Mouse (Mus musculus): ENCODE results near the gene Asic2. TPM values are rescaled to one million over a fixed set of nuclear protein-coding genes. Genes with fewer than 3 reads are reported as not detected.
A peak's percentile ranks its signal among the peaks of the same experiment; 100 is the strongest.

Gene Asic2
- polyA plus RNA-seq, 1 experiment from 2014 or later: 13.9 TPM

DNA sequence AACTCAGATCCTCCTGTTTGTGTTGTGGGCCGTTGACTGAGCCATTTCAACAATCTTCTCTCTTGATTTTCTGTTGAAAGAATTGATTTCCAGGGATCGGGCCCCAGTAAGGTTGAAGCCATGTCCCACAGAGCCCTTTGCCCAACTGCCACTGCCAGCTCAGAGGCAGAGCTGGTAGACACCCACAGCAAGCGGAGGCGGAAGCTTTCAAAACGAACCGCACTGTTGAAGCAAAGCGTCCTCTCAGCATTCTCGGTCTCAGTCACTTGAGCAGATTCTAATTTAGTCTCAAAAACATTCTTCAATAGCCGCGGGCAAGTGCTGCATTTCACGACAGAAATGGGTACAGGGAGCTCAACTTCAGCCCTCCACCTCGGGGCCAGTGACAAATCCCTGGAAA, 958.9 kb downstream of the Asic2 start:
- H3K27ac ChIP-seq: no peak overlapping the region
- H3K9ac ChIP-seq: no peak overlapping the region
- 92% methylated on average over 12 of the region's 12 CpGs for WGBS
- H3K27me3 ChIP-seq (replicated peaks): no peaks in the 10 kb centered on the region
- no peak overlapping the region for H3K4me2 ChIP-seq
- no peaks in the 10 kb centered on the region for H3K9me3 ChIP-seq
- H3K4me3 ChIP-seq: no peak overlapping the region
- no peaks in the 10 kb centered on the region for H3K4me1 ChIP-seq
- no peak for ATAC-seq (replicated peaks)
- no peaks in the 10 kb centered on the region for H3K36me3 ChIP-seq (replicated peaks)

DNA sequence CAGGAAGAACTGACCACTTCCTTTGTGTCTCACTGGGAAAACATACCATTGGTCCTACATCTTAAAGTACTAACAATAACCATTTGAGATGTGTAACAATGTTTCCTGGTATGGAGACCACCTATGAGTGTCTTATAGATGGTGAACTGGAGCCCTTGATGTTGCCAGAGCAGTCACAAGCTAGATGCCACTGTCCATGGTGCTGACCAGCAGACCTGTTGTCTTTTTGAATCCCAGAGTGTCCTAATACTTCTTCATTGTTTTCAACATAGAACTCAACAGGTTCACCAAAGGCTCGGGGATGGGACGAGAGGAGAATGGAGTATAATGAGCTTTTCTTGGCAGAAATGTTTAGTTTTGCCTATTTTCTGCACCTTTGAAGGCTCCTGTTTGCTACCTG, 962.4 kb downstream of the Asic2 start:
- ATAC-seq (replicated peaks): no peak
- Histone ChIP-seq H3K9ac (no peak overlapping the region), H3K27ac (no peak overlapping the region), H3K27me3 (replicated peaks) (no peaks in the 10 kb centered on the region), H3K36me3 (replicated peaks) (no peaks in the 10 kb centered on the region), H3K9me3 (no peaks in the 10 kb centered on the region), H3K4me2 (no peak overlapping the region), H3K4me1 (peaks cover 4% of the 10 kb centered on the region), H3K4me3 (no peak overlapping the region)
- 76% methylated on average over 2 of the region's 2 CpGs for WGBS

DNA sequence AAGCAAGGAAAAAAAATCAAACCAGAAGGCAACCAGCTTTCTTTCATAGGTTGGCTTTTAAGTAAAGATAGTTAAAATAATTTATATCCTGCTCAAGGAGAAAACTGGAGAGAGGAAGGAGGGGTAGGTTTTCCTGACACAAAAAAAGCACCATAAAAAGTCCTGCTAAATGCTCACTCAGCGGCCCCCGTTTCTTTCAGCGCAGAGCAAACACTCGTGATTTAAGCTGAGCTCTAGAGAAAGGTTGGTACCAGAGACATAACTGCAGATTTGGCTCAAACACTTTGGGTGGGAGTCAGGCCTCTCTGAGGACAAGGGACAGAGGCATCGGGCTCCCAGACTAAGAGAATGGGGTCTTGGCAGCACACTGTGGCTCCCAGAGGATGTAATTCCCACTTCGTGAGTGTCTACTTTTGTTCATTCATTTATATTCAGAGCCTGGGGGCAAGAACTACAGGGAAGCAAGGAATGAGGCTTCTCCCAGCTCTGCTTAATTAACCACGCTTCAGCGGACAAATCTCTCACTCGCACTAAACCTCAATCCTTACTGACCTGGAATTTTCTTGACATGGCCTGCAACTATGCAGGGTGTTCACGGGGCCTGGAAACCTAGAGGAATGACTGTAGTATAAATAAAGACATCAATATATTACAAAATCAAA, 965.4 kb downstream of the Asic2 start:
- H3K27ac ChIP-seq: no peak overlapping the region; the same call in 1 of the 2 replicates
- 36% methylated on average over 10 of the region's 10 CpGs for WGBS
- H3K9ac ChIP-seq: no peak overlapping the region
- ATAC-seq (replicated peaks): no peak
- H3K4me2 ChIP-seq: no peak overlapping the region
- H3K4me3 ChIP-seq: no peak overlapping the region
- no peaks in the 10 kb centered on the region for H3K27me3 ChIP-seq (replicated peaks)
- H3K36me3 ChIP-seq (replicated peaks): no peaks in the 10 kb centered on the region
- H3K9me3 ChIP-seq: no peaks in the 10 kb centered on the region
- H3K4me1 ChIP-seq: peaks cover 4% of the 10 kb centered on the region

DNA sequence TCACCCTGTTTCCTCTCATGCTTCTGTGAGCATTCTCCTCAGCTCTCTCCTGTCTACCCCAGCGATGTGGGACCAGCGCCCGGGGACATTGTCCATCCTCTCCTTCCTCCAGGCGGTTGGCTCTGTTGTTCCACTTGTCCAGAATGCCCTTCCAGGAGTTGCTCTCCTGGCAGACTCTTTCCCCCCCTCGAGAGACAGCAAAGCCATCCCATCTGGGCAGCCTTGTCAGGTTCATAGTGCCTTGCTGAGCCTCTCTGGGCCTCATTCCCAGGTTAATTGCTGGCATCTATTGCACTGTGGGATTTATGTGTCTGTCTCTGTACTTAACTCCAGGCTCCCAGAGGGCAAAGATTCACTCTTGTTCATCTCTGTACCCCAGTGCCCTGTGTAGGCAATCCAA, 972.6 kb downstream of the Asic2 start:
- H3K9me3 ChIP-seq: no peaks in the 10 kb centered on the region
- 90% methylated on average over 5 of the region's 5 CpGs for WGBS
- no peaks in the 10 kb centered on the region for H3K4me1 ChIP-seq
- H3K4me3 ChIP-seq: no peak overlapping the region
- no peak overlapping the region for H3K9ac ChIP-seq
- H3K4me2 ChIP-seq: no peak overlapping the region
- ATAC-seq (replicated peaks): no peak
- no peak overlapping the region for H3K27ac ChIP-seq
- H3K36me3 ChIP-seq (replicated peaks): no peaks in the 10 kb centered on the region
- H3K27me3 ChIP-seq (replicated peaks): no peaks in the 10 kb centered on the region

DNA sequence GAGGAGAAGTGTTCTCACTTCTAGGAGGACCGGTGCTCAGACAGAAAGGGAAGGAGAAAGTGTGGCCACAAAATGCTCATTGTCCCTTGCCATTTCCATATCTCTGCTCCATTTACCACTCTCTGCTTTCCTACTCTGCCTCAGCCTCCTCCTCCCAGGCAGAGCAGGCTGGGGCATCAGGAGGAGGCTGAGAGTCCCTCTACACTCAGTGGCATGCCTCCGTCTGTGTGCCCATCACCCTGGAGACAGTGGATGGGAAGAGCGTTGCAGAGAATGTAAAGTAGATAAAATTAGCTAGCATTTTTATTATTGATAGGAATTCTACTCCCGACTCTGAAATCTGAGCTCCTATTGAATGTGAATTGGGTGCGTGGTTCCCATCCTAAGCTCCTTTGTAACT, 984.7 kb downstream of the Asic2 start:
- Histone ChIP-seq H3K36me3 (replicated peaks) (no peaks in the 10 kb centered on the region), H3K9me3 (no peaks in the 10 kb centered on the region), H3K4me3 (no peak overlapping the region), H3K4me1 (peaks cover 2% of the 10 kb centered on the region; the same call in 1 of the 2 replicates), H3K9ac (no peak overlapping the region), H3K4me2 (no peak overlapping the region), H3K27me3 (replicated peaks) (no peaks in the 10 kb centered on the region), H3K27ac (no peak overlapping the region)
- WGBS: 44% methylated on average over 5 of the region's 5 CpGs
- ATAC-seq (replicated peaks): no peak

DNA sequence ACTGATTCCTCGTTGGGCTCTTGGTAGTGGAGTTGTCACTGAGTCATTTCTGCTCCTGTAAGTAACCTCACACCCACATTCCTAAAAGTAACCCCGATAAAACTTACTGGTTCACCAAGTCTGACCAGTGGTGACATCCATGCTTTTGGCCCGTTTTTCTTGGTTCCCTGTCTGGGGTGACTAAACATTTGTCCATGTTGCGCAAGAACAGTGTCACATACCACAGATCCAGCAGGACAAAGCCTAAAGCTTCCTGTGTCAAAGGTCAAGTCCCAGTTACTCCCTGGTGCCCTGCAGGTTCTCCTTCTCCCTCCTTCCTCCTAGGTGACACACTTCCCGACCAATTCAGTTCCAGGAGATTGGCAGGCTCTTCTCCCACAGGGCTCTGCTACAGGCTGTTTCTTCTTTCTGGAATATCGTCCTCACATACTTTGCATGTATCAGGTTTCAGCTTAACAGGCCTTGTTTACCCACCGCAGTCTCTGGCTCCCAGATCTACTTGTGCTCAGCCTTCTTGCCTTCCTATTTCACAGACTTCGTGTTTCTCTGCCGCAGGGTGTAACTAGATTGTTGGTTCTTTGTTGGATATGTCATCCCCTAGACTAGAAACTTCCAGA, 991.9 kb downstream of the Asic2 start:
- H3K36me3 ChIP-seq (replicated peaks): no peaks in the 10 kb centered on the region
- no peak overlapping the region for H3K4me3 ChIP-seq
- no peak overlapping the region for H3K27ac ChIP-seq
- no peaks in the 10 kb centered on the region for H3K4me1 ChIP-seq
- ATAC-seq (replicated peaks): no peak
- no peaks in the 10 kb centered on the region for H3K9me3 ChIP-seq
- H3K9ac ChIP-seq: no peak overlapping the region
- H3K4me2 ChIP-seq: no peak overlapping the region
- H3K27me3 ChIP-seq (replicated peaks): no peaks in the 10 kb centered on the region
- 73% methylated on average over 9 of the region's 9 CpGs for WGBS

DNA sequence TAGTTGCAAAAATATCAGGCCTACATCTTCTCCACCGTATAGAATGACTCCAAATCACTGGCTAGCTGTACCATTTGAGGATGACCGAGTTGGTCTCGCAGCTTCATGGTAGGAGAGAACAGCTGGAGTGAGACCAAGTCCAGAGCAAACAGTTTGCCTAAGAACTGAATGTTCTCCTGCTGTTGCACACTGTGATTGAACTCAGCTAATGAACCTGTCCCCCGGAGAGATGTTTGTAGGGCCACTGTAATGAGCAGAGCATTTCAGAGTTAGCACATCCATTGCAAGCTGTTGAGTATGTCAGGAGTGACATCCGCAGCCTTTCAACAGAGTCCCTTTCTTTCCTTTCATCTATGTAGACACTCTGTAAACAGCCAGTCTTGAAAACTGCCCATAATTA, 993.6 kb downstream of the Asic2 start:
- Histone ChIP-seq H3K27me3 (replicated peaks) (no peaks in the 10 kb centered on the region), H3K9me3 (no peaks in the 10 kb centered on the region), H3K4me3 (no peak overlapping the region), H3K4me1 (no peaks in the 10 kb centered on the region), H3K36me3 (replicated peaks) (no peaks in the 10 kb centered on the region), H3K9ac (no peak overlapping the region), H3K27ac (no peak overlapping the region), H3K4me2 (no peak overlapping the region)
- ATAC-seq (replicated peaks): no peak
- whole genome bisulfite sequencing: 81% methylated on average over 5 of the region's 5 CpGs

DNA sequence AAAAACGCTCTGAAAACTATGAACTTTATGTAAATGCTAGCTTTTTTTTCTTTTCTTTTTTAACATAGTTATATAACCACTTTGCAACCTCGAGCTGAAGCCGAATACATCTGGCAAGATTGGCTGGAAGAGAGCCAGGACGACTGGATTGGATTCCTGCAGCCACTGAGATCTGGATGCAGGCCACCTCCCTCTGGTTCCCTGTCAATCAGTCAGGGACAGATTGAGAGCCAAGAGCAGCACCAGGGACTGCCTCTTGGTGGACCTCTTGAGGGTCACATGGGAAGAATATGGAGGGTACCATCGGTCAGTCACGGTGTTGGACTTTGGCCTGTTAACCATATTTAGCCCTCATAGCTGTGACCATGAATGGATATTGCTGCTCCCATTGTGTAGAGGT, 994.3 kb downstream of the Asic2 start:
- WGBS: 71% methylated on average over 6 of the region's 6 CpGs
- H3K9me3 ChIP-seq: no peaks in the 10 kb centered on the region
- no peak overlapping the region for H3K4me3 ChIP-seq
- H3K27me3 ChIP-seq (replicated peaks): no peaks in the 10 kb centered on the region
- H3K27ac ChIP-seq: no peak overlapping the region
- H3K4me2 ChIP-seq: no peak overlapping the region
- no peak overlapping the region for H3K9ac ChIP-seq
- H3K4me1 ChIP-seq: no peaks in the 10 kb centered on the region
- no peak for ATAC-seq (replicated peaks)
- no peaks in the 10 kb centered on the region for H3K36me3 ChIP-seq (replicated peaks)

DNA sequence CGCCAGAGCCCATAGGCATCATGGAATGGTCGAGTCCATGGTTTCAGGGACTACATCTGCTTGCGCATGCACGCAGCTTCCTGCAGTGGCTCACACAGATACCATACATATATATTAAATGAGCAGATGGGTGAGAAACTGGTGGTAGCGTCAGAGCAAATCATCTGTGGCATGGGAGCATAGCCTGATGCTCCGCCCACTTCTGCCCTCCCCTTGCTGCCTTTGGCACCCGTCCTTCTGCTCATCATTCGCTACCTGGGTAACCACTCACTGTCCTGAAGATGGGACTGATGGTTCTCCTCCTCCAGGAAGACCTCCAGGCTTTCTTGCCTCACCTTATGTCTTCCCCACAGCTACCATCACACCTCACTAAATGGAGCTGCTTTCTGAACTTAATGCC, 995.0 kb downstream of the Asic2 start:
- WGBS: 90% methylated on average over 8 of the region's 8 CpGs
- Histone ChIP-seq H3K27me3 (replicated peaks) (no peaks in the 10 kb centered on the region), H3K9me3 (no peaks in the 10 kb centered on the region), H3K4me1 (no peaks in the 10 kb centered on the region), H3K27ac (no peak overlapping the region), H3K9ac (no peak overlapping the region), H3K4me3 (no peak overlapping the region), H3K4me2 (no peak overlapping the region), H3K36me3 (replicated peaks) (no peaks in the 10 kb centered on the region)
- no peak for ATAC-seq (replicated peaks)

DNA sequence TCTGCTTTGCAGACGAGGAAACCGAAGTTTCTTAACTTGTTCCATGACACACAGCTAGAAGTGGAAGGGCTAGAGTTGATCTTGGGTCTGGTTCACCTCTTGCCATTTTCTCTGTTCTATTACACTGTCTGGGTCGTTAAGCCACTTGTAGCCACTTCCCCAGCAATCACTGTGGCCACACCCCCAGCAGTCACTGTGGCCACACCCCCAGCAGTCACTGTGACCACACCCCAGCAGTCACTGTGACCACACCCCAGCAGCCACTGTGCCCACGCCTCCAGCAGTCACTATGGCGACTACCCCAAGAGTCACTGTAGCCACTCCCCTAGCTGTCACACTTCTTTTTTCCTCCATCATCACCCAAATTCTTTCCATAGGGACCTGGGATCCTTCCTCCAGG, 1000.7 kb downstream of the Asic2 start:
- WGBS: 63% methylated on average over 5 of the region's 5 CpGs
- no peaks in the 10 kb centered on the region for H3K27me3 ChIP-seq (replicated peaks)
- no peaks in the 10 kb centered on the region for H3K9me3 ChIP-seq
- ATAC-seq (replicated peaks): no peak
- H3K27ac ChIP-seq: no peak overlapping the region
- no peak overlapping the region for H3K4me3 ChIP-seq
- no peaks in the 10 kb centered on the region for H3K36me3 ChIP-seq (replicated peaks)
- peaks cover 4% of the 10 kb centered on the region; the same call in 1 of the 2 replicates for H3K4me1 ChIP-seq
- no peak overlapping the region for H3K9ac ChIP-seq
- H3K4me2 ChIP-seq: no peak overlapping the region

DNA sequence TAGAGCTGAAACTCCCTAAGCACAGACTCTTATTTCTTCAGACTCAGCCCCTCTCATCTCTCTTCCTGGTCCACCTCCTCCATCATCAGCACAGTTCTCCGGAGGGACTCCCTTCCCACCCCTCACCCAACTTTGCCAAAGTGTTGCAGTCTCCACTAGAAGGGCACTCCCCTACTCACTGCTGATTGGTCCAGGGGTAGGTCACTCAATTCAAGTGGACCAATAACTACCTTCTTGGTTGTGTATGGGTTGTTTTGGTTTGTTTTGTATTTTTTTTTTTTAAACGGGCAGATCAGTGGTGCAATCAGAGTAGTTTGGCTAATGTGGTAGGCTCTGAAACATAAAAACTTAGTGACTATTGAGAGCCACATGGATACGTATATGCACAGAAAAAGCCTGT, 1002.2 kb downstream of the Asic2 start:
- Histone ChIP-seq H3K27ac (no peak overlapping the region), H3K4me3 (no peak overlapping the region), H3K9me3 (no peaks in the 10 kb centered on the region), H3K36me3 (replicated peaks) (no peaks in the 10 kb centered on the region), H3K9ac (no peak overlapping the region), H3K4me2 (no peak overlapping the region), H3K27me3 (replicated peaks) (no peaks in the 10 kb centered on the region), H3K4me1 (peaks cover 13% of the 10 kb centered on the region)
- no peak for ATAC-seq (replicated peaks)
- 56% methylated on average over 3 of the region's 3 CpGs for WGBS

DNA sequence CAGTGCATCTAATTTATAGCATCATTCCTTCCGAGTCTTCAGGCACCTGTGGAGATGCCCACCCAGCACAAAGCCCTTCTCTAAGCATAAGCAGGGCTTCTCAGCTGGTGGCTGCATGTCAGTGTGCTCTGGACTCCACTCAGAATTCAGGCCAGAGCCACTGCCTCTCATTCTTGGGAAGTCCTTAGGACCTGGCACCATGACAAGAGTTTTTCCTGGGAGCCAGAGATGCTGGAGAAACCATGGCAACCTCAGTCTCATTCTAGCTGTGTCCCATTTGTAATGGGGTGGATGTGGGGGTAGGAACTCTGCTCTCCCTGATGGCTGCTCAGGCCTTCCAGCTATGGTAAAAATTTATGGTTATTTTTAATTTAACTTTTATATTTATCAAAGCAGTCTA, 1006.9 kb downstream of the Asic2 start:
- ATAC-seq (replicated peaks): no peak; the same call in 1 of the 2 replicates

DNA sequence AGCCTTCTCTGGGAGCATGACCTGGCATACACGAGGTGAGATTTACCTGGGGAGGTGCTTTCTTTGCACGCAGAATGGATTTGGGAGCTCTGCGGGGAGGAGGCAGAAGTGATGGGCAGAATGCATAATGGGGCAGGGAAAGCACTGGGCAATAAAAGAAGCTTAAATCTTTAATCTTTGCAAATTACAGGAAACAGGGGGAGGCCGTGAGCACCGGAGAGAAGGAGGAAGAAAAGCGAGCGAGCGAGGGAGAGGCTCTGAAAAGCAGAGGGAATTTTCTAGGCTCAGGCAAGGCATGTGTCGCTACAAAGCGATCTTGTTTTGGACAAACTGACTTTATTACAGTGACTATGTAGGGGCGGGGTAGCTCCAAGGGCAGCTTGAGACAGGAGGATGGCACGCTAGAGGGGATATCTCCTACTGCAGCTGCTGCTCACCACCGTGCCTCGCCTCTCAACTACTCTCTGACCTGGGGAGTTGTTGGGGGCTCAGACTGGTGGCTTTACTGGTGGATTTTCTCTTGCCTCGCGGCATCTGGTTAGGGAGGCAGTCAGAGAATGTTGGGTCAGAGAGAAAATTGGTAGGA, 1010.1 kb downstream of the Asic2 start:
- Histone ChIP-seq H3K4me3 (no peak overlapping the region), H3K4me2 (peak overlapping the region; percentile 28), H3K4me1 (peaks cover 27% of the 10 kb centered on the region), H3K9ac (no peak overlapping the region), H3K36me3 (replicated peaks) (no peaks in the 10 kb centered on the region), H3K9me3 (no peaks in the 10 kb centered on the region), H3K27me3 (replicated peaks) (no peaks in the 10 kb centered on the region; the same call in 1 of the 2 replicates), H3K27ac (peak overlapping the region; percentile 60)
- ATAC-seq (replicated peaks): no peak
- WGBS: 7% methylated on average over 16 of the region's 16 CpGs

More for the DNA sequence above, 1006.9 kb downstream of the Asic2 start:
- Histone ChIP-seq H3K4me3 (no peak overlapping the region), H3K27me3 (replicated peaks) (no peaks in the 10 kb centered on the region; the same call in 1 of the 2 replicates), H3K4me1 (peaks cover 27% of the 10 kb centered on the region), H3K4me2 (no peak overlapping the region), H3K9me3 (no peaks in the 10 kb centered on the region), H3K9ac (no peak overlapping the region), H3K36me3 (replicated peaks) (no peaks in the 10 kb centered on the region), H3K27ac (no peak overlapping the region)
- 15% methylated on average over 1 of the region's 1 CpGs for WGBS

All from midbrain, embryonic 15.5 days (tissue).